Mouse (Mus musculus): ENCODE data around the gene Abhd17b. TPM values are rescaled to one million over a fixed set of nuclear protein-coding genes. Genes with fewer than 3 reads are reported as not detected.
A peak's percentile ranks its signal among the peaks of the same experiment; 100 is the strongest.

Gene Abhd17b
- polyA plus RNA-seq, 1 experiment from 2014 or later = 30.0 TPM

DNA sequence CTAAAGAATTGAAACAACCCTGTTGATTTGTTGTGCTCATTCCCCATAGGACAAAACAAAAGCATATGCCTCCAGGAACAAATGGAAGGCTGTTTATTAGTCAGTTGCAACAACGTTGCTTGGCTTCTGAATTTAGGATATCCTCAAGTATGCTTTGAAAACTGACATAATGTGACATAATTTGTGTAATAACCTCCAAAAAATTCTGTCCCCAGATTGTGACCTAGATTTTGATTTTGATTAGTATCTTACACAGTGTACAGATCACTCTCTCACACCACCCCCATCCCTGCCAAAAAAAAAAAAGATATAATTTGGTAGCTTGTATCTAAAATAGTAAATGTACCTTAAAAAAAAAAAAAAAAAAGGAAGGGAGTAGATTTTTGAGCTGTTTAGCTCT, 7.7 kb downstream of the Abhd17b start:
- WGBS = 77% methylated on average over 1 of the region's 1 CpGs
- ATAC-seq (ENCODE audit: low FRiP score, low read depth) = no peak
- Histone ChIP-seq H3K4me2 (replicated peaks) (no peak overlapping the region), H3K36me3 (no peaks in the 10 kb centered on the region), H3K9ac (no peak overlapping the region), H3K27me3 (no peaks in the 10 kb centered on the region), H3K27ac (no peak overlapping the region), H3K4me3 (no peak overlapping the region), H3K4me1 (peaks cover 8% of the 10 kb centered on the region; the same call in 1 of the 2 replicates), H3K9me3 (no peaks in the 10 kb centered on the region)

DNA sequence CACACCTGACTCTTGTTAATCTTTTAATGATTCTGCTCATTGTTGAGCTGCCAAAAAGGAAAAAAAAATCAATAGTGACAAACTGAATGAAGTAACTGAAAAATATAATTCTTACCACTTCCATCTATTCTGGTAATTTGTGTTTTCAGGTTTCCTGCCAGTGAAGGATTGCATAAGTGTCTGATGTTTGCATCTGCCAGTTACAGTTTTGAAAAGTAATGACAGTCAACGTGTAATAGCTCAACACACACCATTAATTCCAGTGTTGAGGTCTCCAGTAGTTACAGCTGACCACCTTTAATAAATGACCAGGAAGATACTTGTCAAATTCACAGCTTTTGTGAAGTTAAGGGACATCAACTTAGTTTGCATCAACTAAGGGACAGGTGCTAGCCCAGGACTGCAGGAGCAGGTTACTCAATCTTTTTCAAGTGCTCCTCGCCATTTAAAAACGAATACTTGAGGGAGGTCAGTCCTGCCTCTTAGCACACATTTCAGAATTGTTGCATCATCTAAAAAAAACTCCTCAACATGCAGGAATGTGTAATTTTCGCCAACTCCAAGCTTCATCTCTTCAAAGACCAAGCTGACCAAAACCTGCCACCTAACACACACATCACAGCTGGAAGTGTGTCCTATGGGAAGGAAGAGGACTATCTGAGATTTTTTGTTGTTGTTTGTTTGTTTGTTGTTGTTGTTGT, 10.9 kb downstream of the Abhd17b start:
- Histone ChIP-seq H3K9me3 (no peaks in the 10 kb centered on the region), H3K9ac (no peak overlapping the region), H3K27ac (no peak overlapping the region), H3K36me3 (no peaks in the 10 kb centered on the region), H3K4me1 (peaks cover 7% of the 10 kb centered on the region; the same call in 1 of the 2 replicates), H3K4me3 (no peak overlapping the region), H3K27me3 (no peaks in the 10 kb centered on the region), H3K4me2 (replicated peaks) (no peak overlapping the region)
- 84% methylated on average over 4 of the region's 4 CpGs for WGBS
- ATAC-seq (ENCODE audit: low FRiP score, low read depth) = no peak

DNA sequence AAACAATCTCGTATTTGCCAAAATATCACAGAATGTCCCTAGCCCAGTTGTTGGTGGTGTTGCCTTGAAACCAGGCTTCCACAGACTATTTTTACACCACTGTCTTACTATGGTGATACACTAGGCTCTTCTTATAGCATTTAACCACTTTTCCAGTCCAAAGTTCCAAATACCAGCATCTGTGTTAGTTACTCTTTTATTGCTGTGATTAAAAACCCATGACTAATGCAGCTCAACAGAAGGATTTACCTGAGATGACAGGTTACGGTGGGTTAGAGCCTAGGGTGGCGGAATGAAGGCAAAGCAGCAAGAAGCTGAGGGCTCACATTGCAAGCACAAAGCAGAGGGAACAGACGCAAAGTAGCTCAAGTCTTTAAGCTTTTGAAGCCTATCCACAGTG, 16.7 kb downstream of the Abhd17b start:
- no peak overlapping the region for H3K4me3 ChIP-seq
- peaks cover 7% of the 10 kb centered on the region; the same call in 1 of the 2 replicates for H3K36me3 ChIP-seq
- no peak overlapping the region for H3K4me2 ChIP-seq (replicated peaks)
- 80% methylated on average over 4 of the region's 4 CpGs for WGBS
- H3K27me3 ChIP-seq = no peaks in the 10 kb centered on the region
- peaks cover 3% of the 10 kb centered on the region; the same call in 1 of the 2 replicates for H3K9me3 ChIP-seq
- ATAC-seq (ENCODE audit: low FRiP score, low read depth) = no peak
- no peaks in the 10 kb centered on the region for H3K4me1 ChIP-seq
- H3K9ac ChIP-seq = no peak overlapping the region
- H3K27ac ChIP-seq = no peak overlapping the region

DNA sequence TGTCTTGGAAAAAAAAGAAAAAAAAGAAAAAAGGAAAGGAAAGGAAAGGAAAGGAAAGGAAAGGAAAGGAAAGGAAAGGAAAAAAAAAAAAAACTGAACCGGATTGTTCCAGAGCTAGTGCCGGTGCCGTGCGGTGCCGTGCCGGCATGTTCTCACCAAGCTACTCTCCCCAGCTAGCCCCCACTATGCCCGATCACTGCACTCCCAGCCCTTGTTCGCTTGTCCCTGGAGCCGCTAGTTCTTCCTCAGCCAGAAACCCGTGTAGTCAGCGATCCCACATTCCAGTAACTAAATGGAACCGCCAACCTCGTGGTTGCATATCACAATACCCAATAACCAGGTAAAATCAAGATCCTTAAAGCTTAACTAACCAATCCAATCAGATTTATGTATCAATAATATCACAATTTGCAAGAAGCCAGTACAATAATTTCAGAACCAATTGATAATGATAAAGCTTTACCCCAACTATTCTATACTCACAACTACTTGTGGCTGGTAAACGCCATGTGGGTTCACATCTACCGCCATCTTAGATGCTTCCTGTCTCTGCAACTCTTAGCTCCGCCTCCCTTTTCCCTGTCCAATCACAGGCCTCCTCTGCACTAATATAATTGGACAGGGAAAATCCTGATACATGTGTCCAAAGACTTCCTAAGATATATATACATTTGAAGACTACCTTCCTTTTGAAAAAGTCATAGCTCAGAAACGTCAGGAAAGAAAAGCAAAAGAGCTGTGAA, 21.5 kb downstream of the Abhd17b start:
- Histone ChIP-seq H3K9ac (no peak overlapping the region), H3K4me2 (replicated peaks) (no peak overlapping the region), H3K36me3 (peaks cover 18% of the 10 kb centered on the region), H3K9me3 (peaks cover 10% of the 10 kb centered on the region; the same call in 1 of the 2 replicates), H3K4me1 (no peaks in the 10 kb centered on the region), H3K27me3 (no peaks in the 10 kb centered on the region), H3K27ac (no peak overlapping the region), H3K4me3 (no peak overlapping the region)
- ATAC-seq (ENCODE audit: low FRiP score, low read depth) = no peak
- 98% methylated on average over 17 of the region's 17 CpGs for WGBS

DNA sequence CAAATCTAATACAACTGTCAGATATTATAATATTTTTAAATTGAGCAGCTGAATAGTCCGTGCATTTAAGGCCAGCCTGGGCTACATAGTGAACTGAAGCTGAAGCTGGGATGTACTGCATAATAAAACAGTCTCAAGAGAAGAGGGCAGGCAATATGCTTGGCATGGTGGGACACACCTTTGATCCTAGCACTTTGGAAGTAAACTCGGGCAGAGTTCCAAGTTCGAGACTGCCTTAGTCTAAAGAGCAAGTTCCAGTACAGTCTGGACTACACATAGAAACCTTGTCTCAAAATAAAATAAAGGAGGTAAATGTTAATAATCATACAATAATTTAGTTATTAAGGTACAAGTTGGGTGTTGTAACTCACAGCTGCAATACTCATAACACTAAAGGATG, 27.1 kb downstream of the Abhd17b start:
- no peak overlapping the region for H3K4me3 ChIP-seq
- H3K4me1 ChIP-seq = no peaks in the 10 kb centered on the region
- no peaks in the 10 kb centered on the region for H3K27me3 ChIP-seq
- H3K27ac ChIP-seq = no peak overlapping the region
- WGBS = 94% methylated on average over 3 of the region's 3 CpGs
- H3K9ac ChIP-seq = no peak overlapping the region
- H3K4me2 ChIP-seq (replicated peaks) = no peak overlapping the region
- peaks cover 33% of the 10 kb centered on the region for H3K36me3 ChIP-seq
- no peak for ATAC-seq (ENCODE audit: low FRiP score, low read depth)
- peaks cover 2% of the 10 kb centered on the region; the same call in 1 of the 2 replicates for H3K9me3 ChIP-seq

DNA sequence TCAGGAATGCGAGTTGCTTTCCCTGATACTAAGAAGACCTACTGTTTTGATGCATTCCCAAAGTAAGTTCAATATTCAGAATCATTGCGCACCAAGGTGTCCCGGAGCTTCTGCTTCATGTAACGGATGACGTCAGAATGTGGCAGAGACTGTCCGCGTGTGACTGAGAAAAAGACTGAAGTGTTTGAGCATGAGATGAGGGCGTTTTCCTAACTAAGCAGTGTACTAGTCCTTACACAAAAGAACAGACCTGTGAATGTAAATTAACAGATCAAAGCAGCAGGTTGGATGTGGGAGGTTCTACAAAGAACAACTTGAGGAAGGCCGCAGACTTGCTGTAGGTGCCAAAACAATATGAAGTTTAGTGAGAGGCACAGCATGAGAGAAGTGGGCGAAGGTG, 28.0 kb downstream of the Abhd17b start:
- 94% methylated on average over 10 of the region's 10 CpGs for WGBS
- Histone ChIP-seq H3K27me3 (no peaks in the 10 kb centered on the region), H3K4me2 (replicated peaks) (no peak overlapping the region), H3K4me1 (no peaks in the 10 kb centered on the region), H3K4me3 (no peak overlapping the region), H3K36me3 (peaks cover 33% of the 10 kb centered on the region), H3K9ac (no peak overlapping the region), H3K27ac (no peak overlapping the region), H3K9me3 (no peaks in the 10 kb centered on the region)
- no peak for ATAC-seq (ENCODE audit: low FRiP score, low read depth)

DNA sequence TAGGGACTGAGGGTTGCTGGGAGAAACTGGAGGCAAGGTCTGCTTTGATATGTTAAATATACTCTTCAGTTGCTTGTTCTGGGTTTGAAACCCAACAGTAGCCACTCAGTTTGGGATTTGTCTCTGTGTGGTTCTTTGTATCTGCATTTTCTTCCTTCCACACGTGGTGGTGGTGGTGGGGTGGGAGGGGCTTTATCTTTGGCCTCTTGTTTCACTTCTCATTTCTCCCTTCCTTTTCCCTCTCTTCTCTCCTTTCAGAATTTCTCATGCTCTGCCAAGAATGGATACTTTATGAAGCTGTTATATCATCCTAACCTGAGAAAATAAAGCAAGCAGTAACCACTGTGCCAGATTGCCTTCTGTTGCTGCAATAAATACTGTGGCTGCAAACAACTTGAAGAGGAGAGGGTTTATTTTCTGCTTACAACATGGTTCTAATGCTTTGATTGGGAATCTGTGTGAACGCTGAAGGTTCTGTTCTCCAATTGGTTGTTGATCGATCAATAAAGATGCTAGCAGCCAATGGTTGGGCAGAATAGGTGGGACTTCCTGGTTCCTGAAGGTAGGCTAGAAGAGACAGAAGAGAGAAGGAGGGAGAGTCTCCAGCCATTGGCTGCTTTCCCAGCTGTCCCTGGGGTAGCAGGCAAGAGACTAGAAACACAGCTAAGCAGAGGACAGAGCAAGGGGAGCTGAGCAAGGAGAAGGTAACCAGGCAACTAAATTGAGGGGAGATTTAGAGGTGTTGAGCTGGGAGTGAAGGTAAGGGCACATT, 60.5 kb downstream of the Abhd17b start:
- Histone ChIP-seq H3K4me1 (peaks cover 21% of the 10 kb centered on the region), H3K9me3 (no peaks in the 10 kb centered on the region), H3K4me2 (replicated peaks) (no peak overlapping the region), H3K4me3 (no peak overlapping the region), H3K9ac (no peak overlapping the region), H3K27ac (no peak overlapping the region), H3K36me3 (no peaks in the 10 kb centered on the region), H3K27me3 (no peaks in the 10 kb centered on the region)
- peak; percentile 28; the same call in 1 of the 2 replicates for ATAC-seq (ENCODE audit: low FRiP score, low read depth)
- 80% methylated on average over 3 of the region's 3 CpGs for WGBS

DNA sequence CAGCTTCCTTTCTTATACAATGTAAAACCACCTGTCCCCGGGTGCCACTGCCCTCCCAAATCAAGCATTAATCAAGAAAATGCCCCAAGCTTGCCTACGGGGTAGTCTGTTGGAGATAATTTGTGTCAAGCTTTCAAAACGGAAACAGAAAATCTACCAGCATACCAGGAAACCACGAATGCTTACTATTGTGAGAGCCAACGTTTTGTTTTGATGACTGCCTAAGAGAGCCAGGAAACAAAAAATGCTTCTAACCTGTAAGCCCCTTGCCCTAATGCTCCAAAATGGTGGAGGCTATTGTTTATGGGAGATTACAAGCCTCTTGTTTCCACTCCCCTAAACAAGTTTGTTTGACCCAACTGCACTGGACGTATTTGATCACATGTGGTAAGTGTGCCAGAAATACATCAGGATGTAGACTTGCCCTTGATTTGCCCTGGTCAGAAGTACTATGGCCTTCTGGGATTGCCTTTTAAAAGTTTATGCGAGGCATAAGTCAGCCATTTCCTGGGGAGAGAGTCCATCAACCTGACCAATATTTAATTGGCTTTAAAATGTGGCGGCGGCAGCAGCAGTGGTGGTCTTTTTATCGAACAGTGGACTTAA, 61.4 kb downstream of the Abhd17b start:
- Histone ChIP-seq H3K4me2 (replicated peaks) (peak overlapping the region; percentile 12), H3K4me1 (peaks cover 21% of the 10 kb centered on the region), H3K9me3 (no peaks in the 10 kb centered on the region), H3K27me3 (no peaks in the 10 kb centered on the region), H3K36me3 (no peaks in the 10 kb centered on the region), H3K4me3 (no peak overlapping the region), H3K27ac (peak overlapping the region; percentile 28; the same call in 1 of the 2 replicates), H3K9ac (no peak overlapping the region)
- ATAC-seq (ENCODE audit: low FRiP score, low read depth) = peak; percentile 54; the same call in 1 of the 2 replicates
- WGBS = 49% methylated on average over 10 of the region's 10 CpGs

DNA sequence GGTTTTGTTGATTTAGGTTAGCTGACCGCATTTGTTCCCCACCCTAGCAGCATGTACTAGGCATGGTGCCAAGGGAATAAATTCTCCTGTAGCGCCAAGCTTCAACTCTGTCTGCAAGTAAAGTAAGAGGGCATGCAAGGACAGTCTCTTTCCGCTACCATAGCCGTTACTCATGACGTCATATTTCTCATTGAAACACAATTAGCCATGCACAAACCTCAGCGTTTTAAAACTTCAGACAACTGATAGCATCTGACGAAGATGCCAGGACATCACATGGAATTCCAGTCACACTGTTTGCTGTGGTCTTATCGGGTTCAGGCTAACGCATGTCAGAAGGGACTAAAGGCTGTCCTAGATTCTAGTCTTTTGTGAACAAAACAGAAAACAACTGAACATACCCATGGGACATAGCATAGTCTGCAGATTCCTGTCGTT, 62.0 kb downstream of the Abhd17b start:
- peak; percentile 67; the same call in 1 of the 2 replicates for ATAC-seq (ENCODE audit: low FRiP score, low read depth)
- Histone ChIP-seq H3K9me3 (no peaks in the 10 kb centered on the region), H3K4me1 (peaks cover 21% of the 10 kb centered on the region), H3K36me3 (no peaks in the 10 kb centered on the region), H3K4me3 (no peak overlapping the region), H3K27me3 (no peaks in the 10 kb centered on the region), H3K9ac (no peak overlapping the region), H3K4me2 (replicated peaks) (peak overlapping the region; percentile 12), H3K27ac (no peak overlapping the region)
- 52% methylated on average over 10 of the region's 10 CpGs for WGBS

DNA sequence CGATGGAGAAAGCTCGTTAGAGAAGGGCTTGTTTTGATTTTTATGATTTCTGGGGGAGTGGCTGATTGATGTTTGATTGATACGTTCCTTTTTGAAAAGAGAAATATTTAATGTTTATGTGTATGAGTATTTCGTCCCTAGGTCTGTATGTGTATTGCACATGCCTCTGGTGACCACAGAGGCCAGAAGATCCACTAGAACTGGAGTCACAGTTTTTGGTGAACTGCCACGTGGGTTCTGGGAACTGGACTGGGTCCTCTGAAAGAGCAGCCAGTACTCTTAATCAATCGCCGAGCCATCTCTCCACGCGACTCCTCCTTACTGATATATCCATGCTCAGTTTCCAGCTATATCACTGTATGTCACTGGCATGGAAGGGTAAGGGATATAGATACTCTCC, 62.5 kb downstream of the Abhd17b start:
- H3K4me2 ChIP-seq (replicated peaks) = 0 out of 2 replicates have a peak overlapping the region, but pooled peaks have one; percentile 12
- peaks cover 21% of the 10 kb centered on the region for H3K4me1 ChIP-seq
- 70% methylated on average over 9 of the region's 9 CpGs for WGBS
- no peaks in the 10 kb centered on the region for H3K27me3 ChIP-seq
- ATAC-seq (ENCODE audit: low FRiP score, low read depth) = no peak
- no peak overlapping the region for H3K9ac ChIP-seq
- no peak overlapping the region for H3K27ac ChIP-seq
- no peak overlapping the region for H3K4me3 ChIP-seq
- no peaks in the 10 kb centered on the region for H3K36me3 ChIP-seq
- H3K9me3 ChIP-seq = no peaks in the 10 kb centered on the region

DNA sequence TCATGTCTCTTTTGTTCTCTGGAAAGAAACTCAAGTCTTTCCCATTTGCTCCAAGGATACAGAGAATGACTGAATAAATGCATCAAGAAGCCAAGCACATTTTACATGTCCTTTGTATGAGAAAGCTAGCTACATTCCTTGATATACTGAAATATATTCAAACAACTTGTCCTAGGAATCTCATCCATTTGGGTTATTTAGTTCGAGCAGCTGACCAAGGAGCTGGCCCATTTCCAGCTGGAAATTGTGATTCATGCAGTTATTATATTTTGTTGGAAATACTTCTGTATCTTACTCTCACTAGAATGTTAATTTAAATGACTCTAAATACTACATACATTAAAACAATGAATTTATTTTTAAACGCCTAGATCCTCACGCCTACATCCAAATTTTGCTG, 63.5 kb downstream of the Abhd17b start:
- no peaks in the 10 kb centered on the region for H3K36me3 ChIP-seq
- no peak overlapping the region for H3K4me3 ChIP-seq
- H3K27me3 ChIP-seq = no peaks in the 10 kb centered on the region
- no peak for ATAC-seq (ENCODE audit: low FRiP score, low read depth)
- H3K9me3 ChIP-seq = no peaks in the 10 kb centered on the region
- H3K4me2 ChIP-seq (replicated peaks) = no peak overlapping the region
- H3K9ac ChIP-seq = no peak overlapping the region
- 88% methylated on average over 3 of the region's 3 CpGs for WGBS
- H3K4me1 ChIP-seq = peaks cover 21% of the 10 kb centered on the region
- H3K27ac ChIP-seq = no peak overlapping the region

Data from limb, embryonic 13.5 days (tissue).